Mouse (Mus musculus) heart, postnatal 10 days (tissue): Measurements from ENCODE around the gene Nrgn. TPM values are rescaled to one million over a fixed set of nuclear protein-coding genes. Genes with fewer than 3 reads are reported as not detected.

ENCODE experiments used
- DNase-seq, 2 experiments: peaks; one replicate each; pipeline ENCODE4 v3.0.0; 2021
- intact Hi-C: fragments of 180-260 bp; cut with DNase I; formaldehyde crosslinking; loops from one replicate; pipeline ENCODE4 v1.15.1; 2025
- total RNA-seq, 2 experiments: library from RNA; stranded (reverse); gene quantifications; 2 replicates each; pipeline ENCODE4 v1.2.3; 2021

Gene Nrgn
- total RNA-seq, 2 experiments from 2014 or later: 3.1 to 5.6 TPM

DNA sequence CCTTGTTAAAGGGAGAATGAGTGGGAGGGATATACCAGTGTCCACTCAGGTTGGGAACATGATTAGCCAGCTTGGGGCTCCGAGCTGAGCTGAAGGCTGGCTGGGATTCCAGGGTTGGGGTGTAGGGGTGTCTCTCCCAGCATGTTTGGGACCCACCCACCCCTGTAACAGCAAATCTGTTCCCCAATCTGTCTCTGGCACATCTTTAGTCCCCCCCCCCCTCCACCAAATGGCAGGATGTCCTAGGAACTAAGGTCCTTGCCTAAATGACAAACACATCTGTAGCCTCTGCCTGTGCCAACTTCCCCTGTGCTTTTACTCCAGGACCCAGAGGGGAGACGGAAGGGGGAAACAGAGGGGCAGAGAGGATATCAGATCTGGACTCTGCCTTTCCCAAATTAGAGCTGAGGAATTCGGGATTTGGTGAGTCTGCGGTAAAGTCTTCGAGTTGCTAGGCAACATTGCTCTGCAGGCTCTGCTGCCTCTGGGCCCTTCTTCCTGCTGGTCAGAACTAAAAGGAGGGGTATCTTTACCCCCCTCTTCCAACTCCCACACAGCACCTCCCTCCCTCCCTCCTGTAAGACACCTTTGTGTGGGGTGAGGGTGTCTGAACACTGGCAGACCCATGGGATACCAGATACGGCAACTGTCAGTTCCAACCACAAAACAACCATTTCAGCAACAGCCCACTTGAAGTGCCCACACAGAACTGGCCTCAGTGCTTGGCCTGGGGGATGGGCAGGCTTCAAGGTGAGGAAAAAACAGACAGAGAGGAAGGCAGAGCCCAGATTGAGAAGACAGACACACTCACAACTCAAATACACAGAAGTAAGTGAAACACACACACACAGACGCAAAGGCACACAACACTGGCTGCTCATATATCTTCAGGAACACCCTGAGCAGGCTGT is 2.4 kb upstream of the Nrgn start, which contains the start of gene Siae:
TSS of gene Siae (plus strand) at position 861 of the 911 bp plus-strand sequence.
- intact Hi-C loops: loop anchor here (5.0 kb wide), 1 partner anchor 57 kb away; the partner anchor contains the start of gene Spa17
- no peak for DNase-seq

- intact Hi-C loops: loop anchor here (5.0 kb wide), 1 partner anchor 58 kb away; the partner anchor contains the start of gene Spa17
These were observed 1.6 kb upstream of the Nrgn start for GRCm38 (mm10) chr9:37554279-37554678.

DNA sequence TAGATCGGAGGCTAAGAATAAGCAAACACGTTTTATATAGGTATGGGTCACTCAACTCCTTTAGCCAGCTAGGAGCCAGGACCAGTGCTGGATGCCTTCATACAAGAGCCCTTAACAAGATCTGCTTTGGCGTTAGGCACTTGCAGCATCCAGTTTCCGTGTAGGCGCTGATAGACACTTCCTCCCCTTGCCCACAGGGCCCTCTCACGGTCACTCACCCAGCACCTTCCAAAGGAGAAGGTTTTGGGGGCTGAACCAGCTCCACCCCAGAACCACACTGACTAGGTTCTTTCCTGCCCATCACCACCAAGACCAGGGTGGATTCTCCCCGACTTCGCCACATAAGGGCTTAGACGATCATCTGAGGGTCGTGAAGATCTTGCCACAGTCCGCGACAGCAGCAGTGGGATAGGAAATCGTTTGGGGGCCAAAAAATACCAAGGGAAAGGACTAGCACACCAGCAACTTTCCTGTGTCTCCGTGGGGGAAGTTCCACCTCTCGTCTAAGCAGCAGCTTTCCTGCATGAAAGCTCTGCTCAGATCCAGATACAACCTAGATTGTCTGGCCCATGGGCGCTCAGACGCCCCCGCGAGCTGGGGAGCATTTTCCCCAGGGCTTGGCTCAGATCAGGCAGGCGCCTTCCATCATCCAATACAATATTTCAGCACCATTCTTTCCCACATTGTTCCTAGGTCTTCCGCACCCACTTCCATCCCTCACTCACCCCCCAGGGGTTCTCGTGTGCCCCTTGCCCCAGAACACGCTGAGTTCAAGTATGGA is 763 bp downstream of the Nrgn start:
- intact Hi-C loops: loop anchor here (5.0 kb wide), 1 partner anchor 60 kb away; the partner anchor contains the start of gene Spa17
- DNase-seq: no peak

More at GRCm38 (mm10) chr9:37554279-37554678, 1.6 kb upstream of the Nrgn start:
- DNase-seq: no peak

- no peak for DNase-seq
- intact Hi-C loops: loop anchor here (5.0 kb wide), 1 partner anchor 62 kb away; the partner anchor contains the start of gene Spa17
These were observed 2.3 kb downstream of the Nrgn start for GRCm38 (mm10) chr9:37550435-37550834.

- intact Hi-C loops: loop anchor here (5.0 kb wide), 1 partner anchor 140 kb away; no protein-coding TSS in a partner anchor
- DNase-seq: no peak
These were observed 5.8 kb downstream of the Nrgn start for GRCm38 (mm10) chr9:37546889-37547288.

DNA sequence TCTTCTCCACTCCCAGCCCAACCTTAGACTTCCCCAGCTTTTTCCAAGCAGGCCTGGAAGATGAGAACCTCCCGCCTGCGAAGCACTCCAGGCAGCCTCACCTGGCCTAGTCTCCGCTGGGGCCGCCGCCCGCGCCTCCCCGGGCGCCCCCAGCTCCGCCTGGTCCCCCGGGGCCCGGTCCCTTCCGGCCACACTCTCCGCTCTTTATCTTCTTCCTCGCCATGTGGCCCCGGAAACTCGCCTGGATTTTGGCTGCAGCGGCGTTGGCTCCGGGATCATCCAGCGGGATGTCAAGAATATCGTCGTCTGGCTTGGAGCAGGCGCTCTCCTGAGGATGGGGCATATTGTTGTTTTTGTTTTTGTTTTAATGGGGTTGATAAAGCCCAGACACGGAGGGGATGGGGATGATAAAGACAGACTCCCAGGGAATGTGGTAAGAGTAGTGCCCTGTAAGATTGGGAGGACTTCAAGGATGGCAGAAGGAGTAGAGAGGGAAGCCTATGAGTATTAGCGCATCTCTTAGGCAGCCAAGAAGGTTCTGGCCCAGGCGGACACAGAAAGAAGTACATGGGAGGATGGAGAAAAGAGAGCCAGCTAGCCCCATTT is 6.8 kb downstream of the Nrgn start:
- intact Hi-C loops: loop anchor here (2.0 to 5.0 kb wide), 2 partner anchors 83 to 139 kb away; no protein-coding TSS in a partner anchor
- peak in 1 of 2 experiments; percentile 31 for DNase-seq

GRCm38 (mm10) chr9:37545166-37545610 is 7.5 kb downstream of the Nrgn start:
- no peak for DNase-seq
- intact Hi-C loops: loop anchor here (2.0 to 5.0 kb wide), 2 partner anchors 82 to 138 kb away; no protein-coding TSS in a partner anchor

GRCm38 (mm10) chr9:37544447-37545165 is 8.1 kb downstream of the Nrgn start:
- intact Hi-C loops: loop anchor here (2.0 to 5.0 kb wide), 3 partner anchors 57 to 137 kb away; partner anchors contain the start of gene Msantd2
- DNase-seq: peak; percentile 68 to 76

DNA sequence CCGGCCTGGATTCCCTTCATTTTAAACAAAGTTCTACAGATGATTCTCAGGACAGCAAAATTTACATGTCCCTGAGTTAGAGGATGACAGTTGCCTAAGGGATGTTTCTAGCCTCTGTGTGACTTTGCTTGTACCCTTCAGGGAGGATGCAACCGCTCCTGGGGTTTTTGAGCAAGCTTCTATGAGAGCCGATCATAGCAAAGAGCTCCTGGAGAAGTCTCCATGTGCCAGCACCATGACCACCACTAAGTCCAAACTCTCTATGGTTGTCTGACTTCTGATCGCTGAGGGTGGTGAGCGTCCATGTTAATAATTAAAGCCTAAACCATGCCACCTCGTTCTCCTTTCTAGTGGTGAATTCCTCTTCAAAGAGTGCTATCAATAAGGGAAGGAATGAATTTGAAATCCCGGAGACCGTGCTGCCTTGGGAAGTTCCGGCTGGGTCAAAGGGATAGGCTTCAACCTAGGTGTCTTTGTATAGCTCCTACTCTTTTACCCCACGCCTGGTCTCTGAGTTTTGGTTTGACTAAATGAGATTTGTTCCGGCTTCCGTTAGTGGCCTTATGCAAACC is 8.7 kb downstream of the Nrgn start:
- DNase-seq: no peak
- intact Hi-C loops: loop anchor here (2.0 to 5.0 kb wide), 2 partner anchors 57 to 81 kb away; partner anchors contain the start of gene Msantd2

DNA sequence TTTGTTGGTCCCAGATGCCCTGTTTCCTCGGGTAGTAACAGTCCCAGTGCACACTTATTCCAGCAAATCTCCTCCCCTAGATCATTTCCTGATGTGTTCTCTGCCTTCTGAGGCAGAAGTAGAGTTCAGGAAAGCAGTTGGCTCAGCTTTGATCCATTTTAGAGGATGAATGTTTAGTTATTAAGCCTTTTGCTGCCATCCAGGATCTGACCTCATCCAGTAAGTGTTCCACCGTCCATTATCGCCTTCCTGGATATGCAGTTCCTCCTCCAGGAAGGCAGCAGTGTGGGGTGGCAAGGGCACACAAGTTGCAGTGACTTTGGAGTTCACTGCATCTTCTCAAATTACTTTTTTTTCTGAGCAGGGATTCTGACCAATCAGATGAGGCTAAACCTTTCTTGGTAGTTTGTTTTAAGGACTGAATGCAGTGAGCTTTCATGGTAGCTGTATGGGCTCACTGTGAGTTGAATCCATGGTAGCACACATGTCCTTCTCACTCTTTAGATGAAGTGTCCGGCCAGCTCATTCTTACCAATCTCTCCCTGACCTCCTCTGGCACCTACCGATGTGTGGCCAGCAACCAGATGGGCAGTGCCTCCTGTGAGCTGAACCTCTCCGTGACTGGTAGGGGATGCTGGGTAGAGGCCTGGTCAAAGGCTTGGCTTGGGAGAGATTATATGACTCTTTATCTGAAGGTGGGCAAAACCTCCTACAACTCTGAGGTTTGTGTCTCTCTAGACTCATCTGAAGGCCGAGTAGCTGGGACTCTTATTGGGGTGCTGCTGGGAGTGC is 10.7 kb downstream of the Nrgn start:
- intact Hi-C loops: loop anchor here (5.0 kb wide), 1 partner anchor 55 kb away; the partner anchor contains the start of gene Msantd2
- DNase-seq: no peak

DNA sequence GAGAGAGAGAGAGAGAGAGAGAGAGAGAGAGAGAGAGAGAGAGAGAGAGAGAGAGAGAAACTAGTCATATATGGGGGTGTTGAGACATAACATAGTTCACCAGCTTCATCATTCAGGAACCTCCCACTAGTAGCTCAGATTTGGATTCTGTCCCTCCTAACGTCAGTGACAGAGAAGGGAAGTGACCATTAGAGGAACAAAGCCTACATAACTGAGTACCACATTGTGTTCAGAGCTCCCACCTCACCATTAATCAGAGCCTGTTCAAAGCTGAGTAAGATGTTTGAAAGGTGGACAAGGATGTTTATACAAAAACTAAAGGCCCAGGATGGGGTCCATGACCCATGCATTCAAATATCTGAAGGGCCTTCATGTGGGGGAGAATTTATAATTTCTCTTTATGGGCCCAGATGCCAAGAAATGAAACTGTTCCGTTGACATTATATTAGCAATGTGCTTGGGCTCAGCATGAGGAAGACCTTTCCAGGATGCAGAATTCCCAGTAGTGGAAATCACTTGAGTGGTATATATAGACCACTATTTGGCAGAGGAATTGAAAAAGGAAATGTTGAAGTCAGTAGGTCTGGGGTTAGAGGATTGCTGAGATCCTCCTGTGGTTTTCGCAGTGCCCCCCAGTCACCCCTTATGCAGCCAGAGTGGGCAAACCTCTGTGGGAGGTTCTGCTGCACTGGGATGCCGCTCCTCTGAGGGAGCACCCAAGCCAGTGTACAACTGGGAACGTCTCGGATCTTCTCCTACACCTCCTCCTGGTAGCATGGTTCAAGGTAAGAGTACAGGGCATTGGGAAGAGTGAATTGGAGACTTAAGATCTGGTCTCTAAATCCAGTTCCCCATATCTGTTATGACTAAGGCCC is 11.8 kb downstream of the Nrgn start:
- DNase-seq: no peak
- intact Hi-C loops: loop anchor here (1.0 to 5.0 kb wide), 2 partner anchors 11 to 54 kb away; partner anchors contain the start of gene Msantd2

GRCm38 (mm10) chr9:37540226-37540625 is 12.5 kb downstream of the Nrgn start:
- intact Hi-C loops: loop anchor here (1.0 to 5.0 kb wide), 2 partner anchors 10 to 53 kb away; partner anchors contain the start of gene Msantd2
- no peak for DNase-seq

GRCm38 (mm10) chr9:37539170-37540025 is 13.3 kb downstream of the Nrgn start, which contains the start of gene Vsig2:
Vsig2 (plus strand) TSS chr9:37539255.
- intact Hi-C loops: loop anchor here (1.0 to 5.0 kb wide), 3 partner anchors 9 to 122 kb away; partner anchors contain the start of gene Msantd2
- DNase-seq: no peak

DNA sequence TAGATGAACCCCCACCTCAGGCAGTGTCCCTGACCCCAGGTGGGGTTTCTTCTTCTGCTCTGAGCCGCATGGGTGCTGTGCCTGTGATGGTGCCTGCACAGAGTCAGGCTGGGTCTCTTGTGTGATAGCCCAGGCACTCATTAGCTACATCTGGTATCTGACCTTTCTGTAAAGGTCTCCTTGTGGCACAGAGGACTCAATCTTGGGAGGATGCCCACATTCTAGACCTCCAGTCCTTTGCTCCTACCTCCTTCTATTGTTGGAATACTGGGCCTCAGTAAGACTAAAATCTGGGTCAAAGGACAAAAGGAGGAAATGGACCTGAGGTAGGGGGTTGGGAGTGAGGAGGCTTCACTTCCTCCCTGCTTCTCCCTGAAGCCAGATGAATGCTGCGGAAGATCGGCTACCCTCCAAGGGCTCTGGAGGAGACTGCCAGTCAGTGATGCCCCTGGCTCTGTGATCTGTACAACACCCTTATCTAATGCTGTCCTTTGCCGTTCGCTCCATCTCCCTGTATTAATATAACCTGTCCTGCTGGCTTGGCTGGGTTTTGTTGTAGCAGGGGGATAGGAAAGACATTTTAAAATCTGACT is 14.9 kb downstream of the Nrgn start:
- intact Hi-C loops: loop anchor here (5.0 kb wide), 1 partner anchor 120 kb away; no protein-coding TSS in a partner anchor
- DNase-seq: peak in 1 of 2 experiments; percentile 27

GRCm38 (mm10) chr9:37536851-37537250 is 15.9 kb downstream of the Nrgn start:
- DNase-seq: no peak
- intact Hi-C loops: loop anchor here (5.0 kb wide), 1 partner anchor 120 kb away; no protein-coding TSS in a partner anchor
